Mouse (Mus musculus) brain, embryonic 18.5 days (tissue): ENCODE measurements around the gene Phlpp1.
"Not testable (repeated sequence)": the region's sequence is repeated elsewhere in the genome, so short reads cannot be mapped to it uniquely, and the experiment has no call there.

Source experiments
- DNase-seq: peaks from one replicate; pipeline ENCODE4 v3.0.0-alpha.2; 2012; ENCODE audit warnings: low read depth, low spot score

The Phlpp1 gene

DNA sequence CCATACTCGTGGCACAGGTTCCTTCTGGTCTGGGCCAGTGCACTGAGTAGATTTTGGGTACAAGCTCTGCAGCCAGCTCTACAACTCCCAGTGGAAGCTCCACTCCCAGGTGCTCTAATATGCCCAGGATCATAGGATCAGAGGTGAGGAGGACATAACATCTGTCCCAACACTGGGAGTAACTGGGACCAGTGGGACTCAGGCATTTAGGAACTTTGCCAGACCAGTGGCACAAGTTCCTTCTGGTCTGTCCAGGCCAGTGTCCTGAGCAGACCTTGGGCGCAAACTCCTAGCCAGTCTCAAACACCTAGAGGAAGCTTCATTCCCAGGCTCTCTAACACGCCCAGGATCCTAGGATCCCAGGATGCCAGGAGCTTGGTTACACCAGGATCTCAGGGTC, 72.7 kb downstream of the Phlpp1 start:
- DNase-seq, result no peak

DNA sequence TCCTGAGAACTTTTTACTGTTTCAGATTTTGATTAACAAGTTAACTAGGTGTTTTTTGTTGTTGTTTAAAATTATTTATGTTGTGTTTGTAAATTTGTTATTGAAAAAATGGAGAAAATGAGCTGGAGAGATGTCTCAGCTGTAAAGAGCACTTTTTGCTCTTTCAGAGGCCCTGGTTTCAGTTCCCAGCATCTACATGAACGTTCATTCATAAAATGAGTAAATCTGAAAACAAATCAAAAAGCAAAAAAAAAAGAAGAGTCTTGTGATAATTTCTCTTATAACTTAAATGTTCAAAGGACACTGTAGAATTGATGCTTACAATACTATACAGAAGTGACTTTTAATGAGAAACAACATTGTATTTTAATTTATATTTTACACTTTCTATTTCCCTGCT, 82.5 kb downstream of the Phlpp1 start:
- DNase-seq, result no peak

DNA sequence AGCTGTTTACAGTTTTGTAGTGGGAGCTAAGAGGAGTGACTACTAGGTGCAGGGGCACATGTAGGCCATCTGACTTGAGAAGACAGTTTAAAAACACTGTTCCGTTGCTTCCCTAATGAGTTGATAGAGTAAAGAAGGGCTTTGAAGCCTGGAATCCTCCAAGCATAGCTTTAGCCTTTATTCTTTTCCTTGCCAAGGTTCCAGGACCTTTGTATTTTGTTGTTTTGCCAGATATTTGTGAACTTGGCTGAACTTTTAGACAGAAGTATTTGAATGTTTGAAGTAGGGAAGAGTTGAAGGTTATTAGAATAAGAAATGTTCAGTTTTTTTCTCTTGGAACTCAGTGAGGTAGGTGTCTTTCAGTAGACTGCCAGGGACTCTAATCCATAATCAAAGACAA, 85.6 kb downstream of the Phlpp1 start:
- DNase-seq, result no peak

DNA sequence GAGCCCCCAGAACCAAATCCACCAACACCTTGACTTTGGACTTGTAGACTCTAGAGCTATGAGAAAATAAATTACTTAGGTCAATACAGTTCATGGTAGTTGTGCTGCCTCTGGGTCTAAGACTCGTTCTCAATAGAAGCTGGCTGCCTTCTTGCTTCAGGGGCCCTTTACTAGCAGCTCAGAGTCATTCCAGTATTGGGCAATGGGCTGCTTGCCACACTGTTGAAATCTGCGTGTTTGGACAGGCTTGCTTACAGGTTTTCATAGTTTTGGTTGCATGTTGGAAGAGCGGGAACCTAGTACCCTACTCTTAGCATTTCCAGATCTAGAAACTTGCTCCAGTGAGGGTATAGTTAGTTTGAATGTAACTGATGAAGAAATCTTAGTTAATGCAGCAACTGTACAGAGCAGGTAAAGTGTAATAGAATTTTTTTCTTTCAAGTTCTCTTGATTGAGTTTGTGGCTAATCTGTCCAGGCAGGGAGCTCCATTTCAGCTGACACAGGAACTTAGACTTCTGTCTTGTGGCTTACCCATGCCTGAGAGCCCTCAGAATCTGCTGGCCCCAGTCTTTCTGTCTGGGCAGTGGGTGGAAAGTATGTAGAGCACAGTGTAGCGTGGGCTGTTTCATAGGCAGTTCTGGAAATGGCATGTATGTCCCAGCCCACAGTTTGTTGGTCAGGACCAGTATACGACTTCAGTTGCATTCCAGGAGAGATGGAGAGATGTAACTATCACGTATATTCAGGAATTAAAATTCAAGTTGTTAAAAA, 96.7 kb downstream of the Phlpp1 start:
- no peak for DNase-seq

DNA sequence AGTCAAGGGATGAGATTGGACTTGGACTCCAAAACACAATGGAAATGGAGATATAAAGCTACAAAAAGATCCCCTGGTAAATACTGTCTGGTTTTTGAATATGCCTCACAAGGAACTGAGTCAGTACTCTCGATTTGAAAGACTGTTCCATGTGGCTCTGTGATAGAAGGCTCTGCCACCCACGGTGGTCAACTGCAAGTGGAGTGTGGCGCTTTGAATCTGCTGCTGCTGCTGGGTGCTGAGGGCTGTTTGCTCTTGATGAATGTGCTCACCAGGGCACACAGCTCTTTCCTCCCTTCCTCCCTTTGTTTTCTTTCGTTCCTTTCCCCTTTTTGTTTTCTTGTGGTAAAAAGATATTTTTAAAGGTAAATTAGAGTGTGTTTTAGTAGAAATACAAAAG, 97.8 kb downstream of the Phlpp1 start:
- no peak for DNase-seq

DNA sequence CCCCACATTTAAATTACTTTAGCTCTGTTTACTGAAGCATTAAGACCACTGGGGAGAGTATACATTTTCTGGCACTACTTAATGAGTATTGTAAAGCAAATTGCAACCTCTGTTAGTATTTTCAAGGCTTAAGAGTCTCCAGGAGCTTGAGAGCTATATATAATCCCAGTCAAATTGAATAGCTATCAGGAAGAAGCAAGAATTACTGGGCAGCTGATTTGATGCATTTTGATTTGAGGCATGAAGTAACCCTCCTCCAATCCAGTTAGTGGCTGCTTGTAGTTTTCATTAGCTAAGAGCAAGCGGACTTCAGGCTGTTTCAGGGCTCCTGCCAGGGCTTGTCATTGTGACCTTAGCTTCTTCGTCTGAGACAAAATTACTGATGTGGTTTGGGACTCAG, 101.4 kb downstream of the Phlpp1 start:
- DNase-seq, result no peak

DNA sequence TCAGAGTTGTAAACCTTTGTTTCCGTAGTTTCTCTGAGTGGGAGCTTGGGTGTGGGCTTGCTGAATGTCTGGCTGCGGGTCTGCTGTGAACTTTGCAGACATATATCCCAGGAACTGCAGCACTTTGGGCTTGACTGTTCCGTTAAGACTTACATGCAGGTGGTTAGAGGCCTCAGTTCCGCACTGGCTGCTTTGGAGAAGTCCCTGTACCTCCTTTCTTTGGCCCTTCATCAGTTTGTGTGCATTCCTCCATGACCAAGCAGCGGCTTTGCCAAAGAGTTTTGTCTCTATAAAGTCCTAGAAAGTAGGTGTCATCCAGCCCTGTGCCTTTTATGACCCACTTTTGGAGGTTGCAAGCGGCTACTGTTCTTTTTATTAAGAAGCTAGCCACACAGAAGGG, 102.2 kb downstream of the Phlpp1 start:
- DNase-seq, result no peak

DNA sequence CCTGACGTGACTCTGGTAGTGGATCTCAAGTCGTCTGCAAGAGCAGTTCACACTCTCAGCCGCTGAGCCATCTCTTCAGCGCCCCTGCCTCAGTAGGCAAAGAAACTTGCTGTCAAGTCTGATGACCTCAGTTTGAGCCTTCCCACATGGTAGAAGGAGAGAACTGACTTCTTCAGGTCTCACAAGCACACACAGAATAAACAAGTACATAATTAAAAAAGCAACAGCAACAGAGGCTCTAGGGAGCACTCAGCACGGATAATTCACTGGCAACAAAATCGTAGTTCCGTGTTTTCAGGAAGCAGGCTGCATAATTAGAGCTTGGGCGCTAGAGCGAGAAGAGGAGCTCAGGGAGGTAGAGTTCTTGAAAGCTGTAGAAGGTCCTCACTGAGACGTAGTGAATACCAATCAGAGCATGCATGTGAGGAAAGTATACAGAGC, 103.0 kb downstream of the Phlpp1 start:
- no peak for DNase-seq

DNA sequence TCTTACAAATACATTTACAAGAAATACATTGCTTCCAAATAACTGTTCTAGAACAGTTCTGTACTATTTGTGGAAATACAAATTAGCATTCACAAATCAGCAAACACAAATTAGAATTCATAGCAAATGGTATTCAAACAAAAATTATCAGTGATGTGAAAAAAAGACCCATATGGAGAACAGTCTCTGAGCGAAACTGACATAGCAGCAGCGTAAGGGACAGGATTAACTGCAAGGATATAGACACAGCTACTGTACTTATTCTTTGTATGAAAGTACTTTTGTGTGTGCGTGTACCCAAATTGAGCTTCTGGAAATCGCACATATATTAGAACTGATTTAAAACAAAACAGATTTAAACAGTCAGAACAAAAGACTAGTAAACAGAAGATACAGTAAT, 103.6 kb downstream of the Phlpp1 start:
- no peak for DNase-seq

DNA sequence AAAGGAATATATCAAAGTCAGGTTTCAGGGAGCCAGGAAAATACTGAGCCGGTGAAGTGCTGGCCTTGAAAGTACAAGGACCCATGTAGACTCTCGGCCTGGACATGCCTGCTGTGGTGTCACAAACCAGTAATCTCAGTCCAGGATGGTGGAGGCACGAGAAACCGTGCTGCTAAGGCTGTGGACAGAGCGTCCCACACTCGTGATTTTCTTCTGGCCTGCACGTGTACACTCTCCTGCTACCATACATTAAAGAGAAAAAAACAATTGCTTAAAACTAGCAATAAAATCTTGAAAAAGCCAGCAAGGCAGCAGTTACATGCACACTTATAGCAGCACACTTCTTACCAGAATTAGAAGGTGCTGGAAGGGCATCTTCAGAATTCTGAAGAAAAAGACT, 104.2 kb downstream of the Phlpp1 start:
- DNase-seq, result no peak

DNA sequence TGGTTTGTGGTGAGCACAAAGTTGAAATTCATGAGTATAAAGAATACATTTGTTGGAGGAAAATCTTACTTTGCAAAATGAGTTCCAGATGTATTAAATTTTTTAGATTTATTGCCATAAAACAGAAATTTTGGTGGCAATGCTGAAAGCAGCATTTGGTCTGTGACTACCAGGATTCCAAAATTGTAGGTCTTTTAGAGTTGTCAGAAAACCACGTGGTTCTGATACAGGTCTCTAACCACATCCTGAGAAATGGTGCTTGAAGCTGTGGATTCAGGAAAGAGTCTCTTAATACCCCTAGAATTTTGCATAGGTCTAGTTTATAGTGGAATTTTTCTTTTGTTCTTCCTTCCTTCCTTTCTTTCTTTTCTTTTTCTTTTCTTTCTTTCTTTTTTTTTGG, 105.3 kb downstream of the Phlpp1 start:
- no peak for DNase-seq

DNA sequence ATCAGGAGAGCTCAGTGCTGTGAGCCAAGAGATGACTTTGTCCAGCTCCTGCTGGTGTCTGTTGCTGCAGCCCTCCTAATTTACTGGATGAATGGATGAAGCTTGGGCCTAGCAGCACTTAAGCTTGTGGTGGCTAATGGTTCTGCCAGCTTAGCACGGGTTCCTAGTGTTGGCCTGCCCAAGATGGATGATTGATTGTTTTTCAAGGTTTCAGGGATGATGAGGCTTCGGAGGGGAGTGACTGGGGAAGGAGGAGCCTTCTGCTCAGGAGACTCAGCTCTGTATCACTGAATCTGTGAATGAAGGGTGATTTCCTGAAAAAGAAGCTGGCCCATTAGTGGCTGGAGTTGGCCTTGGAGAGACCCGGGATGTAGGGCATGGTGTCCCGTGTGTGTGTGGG, 105.7 kb downstream of the Phlpp1 start:
- no peak for DNase-seq

DNA sequence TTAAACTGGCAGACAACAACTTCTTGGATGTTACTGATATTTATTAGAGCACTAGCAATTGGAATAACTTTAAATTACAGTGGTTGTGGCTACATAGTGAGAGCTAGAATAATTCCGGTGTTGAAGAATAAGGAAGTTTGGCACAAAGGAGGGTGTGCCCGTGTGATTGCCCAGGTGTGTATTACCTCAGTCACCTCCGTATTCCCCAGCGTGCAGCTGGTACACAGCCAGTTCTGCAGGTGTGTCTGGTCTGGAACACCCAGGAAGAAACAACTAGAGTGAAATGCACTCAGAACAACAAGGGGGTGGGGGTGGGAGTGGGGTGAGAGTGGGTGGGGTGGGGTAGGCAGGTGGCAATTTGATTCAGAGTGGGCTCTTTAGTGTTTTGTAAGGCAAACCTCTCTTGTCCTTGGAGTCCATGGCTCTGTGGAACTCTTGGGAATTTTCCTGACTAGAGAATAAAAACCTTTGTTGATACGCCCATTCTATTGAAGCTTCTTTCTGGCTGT, 107.1 kb downstream of the Phlpp1 start:
- DNase-seq, result no peak

DNA sequence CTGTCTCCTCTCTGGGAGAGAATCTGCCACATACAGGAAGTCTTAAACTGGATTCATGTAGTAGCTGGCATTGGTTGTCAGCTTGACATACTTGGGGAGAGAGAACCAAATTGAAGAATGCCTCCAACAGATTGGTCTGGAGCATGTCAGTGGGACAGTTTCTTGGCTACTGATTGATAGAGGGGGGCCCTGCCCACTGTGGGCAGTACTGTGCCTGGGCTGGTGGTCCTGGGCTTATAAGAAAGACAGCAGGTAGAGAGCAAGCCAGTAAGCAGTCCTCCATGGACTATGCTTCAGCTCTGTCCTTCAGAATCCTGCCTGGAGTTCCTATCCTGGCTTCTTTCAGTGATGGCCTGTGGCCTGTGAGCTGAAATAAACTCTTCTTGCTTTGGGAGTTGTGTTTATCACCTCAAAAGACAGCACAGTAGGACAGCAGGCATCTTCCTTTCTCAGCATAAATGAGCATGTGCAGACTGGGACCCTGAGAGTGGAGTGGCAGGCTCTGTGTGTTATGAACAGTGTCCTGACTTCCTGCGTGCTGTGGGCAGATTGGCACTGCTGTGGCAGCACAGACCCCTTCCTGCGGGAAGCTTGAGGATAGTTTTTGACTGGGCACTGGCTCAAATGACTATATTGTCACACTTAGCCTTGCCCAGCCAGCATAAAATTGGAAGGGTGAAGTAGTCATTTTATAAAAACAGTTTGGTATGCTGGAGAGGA, 108.0 kb downstream of the Phlpp1 start:
- no peak for DNase-seq

DNA sequence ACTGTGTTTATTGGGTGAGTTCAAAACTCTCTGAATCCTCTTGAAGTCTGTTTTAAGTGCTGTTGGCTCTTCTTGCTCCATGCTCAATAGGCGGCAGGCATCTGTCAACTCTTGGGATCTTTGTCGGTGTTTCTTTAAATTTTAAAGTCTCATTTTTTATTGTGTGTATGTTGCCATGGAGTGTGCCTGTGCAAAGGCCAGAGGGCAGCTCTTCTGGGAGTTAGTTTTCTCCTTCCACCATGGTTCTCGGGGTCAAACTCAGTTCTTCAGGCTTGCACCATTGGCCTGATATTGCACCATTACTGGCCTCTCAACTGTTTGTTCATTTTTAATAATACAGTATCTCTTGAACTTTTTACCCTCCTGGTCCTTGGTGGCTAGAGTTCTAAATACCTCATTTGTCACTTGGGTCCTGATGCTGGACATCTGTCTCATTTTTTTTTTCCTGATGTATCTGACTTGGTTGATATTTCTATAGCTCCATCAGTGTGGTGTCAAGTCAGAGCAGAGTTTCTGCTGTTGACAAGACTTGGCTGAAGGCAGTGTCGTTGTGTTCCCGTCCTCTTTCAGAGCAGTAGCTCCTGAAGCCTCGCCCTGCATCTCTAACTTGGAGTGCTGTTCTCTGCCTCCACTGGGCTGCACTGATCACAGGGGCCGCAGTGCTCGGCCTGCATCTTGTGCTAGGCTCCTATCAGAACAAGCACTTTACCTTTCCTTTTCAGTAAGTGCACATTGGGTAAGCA, 108.8 kb downstream of the Phlpp1 start:
- DNase-seq, result no peak

DNA sequence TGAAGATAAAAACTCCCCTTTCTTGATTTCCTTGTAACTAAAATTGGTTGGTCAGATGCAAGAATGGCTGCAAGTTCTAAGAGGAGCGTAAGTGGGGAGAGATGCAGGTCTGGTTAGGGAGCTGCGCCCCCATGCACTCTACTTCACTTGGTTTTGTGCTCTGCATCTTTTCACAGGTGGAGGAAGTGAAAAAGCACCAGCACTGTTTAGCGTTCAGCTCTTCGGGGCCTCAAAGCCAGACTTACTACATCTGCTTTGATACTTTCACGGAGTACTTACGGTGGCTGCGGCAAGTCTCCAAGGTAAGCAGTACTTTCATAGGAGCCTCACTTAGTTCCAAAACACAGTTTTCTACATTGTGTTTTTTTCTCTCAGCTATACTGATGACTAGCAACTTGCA, 115.3 kb downstream of the Phlpp1 start:
- DNase-seq, result no peak

DNA sequence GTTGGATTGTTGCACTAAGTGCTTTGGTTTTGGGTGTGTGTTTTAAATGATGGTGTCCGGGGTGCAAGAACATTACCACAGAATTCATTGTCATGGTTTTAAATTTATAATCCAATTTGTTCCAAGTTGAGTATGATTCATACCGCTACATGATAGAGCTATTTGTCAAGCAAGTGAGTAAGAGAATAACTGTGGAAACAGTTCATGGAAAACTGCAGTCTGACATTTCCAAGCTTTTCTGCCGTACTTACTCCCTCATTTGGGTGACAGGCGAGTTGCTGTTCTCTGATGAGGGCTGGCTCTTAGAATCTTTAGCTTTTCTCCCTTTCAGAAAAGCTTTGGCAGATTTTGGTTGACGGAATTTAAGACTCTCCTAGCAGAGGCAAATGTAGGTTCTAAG, 117.5 kb downstream of the Phlpp1 start:
- no peak for DNase-seq

DNA sequence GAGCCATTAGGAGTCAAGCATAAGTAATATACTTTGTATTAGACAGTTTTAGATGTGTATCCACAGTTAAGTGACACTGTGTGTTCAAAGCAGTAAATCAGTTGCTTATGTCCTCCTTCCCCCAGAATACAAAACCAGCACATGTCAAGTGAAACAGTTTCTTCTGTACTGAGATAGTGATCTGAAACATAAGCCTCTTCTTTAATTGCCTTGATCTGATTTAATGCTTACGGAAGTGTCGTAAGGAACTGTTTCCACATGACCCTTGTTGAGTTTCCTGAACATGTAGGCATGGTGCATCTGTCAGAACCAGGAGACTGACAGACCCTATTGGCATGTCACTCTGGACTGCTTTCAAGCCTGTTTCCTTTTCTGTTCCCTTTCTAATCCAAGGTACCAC, 118.0 kb downstream of the Phlpp1 start:
- no peak for DNase-seq

DNA sequence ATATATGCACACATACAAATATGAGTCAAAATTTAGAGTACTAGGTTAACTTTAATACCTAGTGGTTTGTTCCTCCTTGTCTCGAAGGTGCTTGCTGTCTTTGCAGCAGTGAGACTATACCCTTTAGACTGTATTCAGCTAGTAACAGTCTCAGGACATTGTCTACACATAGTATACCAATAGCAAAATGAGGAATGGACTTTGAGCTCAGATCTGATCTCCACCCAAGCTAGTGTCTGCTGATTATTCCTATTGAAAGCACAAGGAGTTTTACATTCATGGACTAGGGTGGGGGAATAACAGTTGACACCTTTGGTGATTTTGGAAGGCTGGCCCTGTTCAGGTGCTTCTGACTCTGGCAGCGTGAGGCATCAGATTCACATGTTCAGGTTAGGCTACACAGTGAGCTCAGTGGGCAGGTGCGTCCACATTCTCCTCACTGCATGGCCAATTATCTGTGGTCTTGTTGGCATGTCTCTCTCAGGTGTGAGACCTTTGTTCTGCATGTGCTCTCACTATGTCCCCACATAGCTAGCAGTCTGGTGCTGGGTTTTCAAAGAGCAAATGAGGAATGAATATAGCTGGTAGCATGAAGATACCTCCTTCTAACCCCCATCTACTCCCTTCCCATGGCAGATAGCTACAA, 138.0 kb downstream of the Phlpp1 start:
- no peak for DNase-seq

DNA sequence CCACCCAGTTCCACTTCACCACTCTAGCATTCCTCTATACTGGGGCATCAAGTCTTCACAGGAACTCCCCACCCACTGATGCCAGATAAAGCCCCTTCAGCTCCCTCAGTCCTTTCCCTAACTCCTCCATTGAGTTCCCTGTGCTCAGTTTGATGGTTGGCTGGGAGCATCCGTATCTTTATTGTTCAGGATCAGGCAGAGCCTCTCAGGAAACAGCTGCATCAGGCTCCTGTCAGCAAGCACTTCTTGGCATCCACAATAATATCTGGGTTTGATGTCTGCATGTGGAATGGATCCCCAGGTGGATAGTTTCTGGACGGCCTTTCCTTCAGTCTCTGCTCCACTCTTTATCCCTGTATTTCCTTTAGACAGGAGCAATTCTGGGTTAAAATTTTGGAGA, 138.7 kb downstream of the Phlpp1 start:
- DNase-seq, result no peak

DNA sequence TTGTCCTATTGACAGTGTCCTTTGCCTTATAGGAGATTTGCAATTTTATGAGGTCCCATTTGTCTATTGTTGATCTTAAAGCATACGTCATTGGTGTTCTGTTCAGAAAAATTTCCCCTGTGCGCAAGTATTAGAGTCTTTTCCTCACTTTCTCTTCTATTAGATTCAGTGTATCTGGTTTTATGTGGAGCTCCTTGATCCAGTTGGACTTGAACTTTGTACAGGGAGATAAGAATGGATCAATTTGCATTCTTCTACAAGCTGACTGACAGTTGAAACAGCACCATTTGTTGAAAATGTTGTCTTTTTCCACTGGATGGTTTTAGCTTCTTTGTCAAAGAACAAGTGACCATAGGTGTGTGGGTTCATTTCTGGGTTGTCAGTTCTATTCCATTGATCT, 140.3 kb downstream of the Phlpp1 start:
- not testable (repeated sequence) for DNase-seq

DNA sequence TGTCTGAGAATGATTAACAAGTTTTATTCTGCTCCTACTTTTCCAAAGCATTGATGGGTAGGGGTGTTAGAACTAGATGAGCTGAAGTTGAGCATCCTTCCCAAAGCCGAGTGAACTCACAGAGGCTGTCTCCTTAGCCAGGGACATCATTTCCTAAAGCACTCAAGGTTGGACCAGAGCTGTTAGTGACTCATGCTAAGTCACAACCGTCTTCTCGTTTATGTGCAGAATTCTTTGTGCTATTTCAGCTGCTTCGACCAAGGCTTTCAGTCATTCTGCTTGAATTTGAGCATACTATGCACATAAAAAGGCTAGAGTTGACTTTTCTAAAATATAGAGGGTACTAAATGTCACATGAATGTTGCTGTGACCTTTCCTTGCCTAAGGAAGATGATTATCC, 142.9 kb downstream of the Phlpp1 start:
- DNase-seq, result no peak
